Mouse (Mus musculus): ENCODE data around the gene Tbx6.
A peak's percentile ranks its signal among the peaks of the same experiment; 100 is the strongest.

Tbx6 gene

DNA sequence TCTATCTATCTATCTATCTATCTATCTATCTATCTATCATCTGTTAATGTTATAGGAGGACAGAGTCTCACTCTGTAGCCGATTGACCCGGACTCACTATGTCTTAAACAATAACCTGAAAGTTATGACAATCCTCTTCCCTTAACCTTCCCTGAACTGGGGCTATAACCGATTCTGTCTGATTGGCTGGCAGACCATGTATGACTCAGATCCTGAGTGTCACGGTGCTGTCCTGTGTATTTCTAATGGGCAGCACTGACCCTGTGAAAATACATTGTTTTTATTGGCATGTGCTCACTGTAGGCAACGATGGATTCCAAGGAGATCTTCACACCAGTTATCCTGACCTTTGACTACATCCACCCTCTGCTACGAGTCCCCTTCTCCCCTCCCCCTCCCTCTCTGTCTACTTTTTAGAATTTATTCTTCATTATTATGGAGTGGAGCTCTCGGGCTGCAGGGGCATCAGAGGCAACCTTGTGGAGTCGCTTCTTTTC is 34.5 kb downstream of the Tbx6 start:
- DNase-seq (ENCODE audit: low read depth, low spot score), result no peak

DNA sequence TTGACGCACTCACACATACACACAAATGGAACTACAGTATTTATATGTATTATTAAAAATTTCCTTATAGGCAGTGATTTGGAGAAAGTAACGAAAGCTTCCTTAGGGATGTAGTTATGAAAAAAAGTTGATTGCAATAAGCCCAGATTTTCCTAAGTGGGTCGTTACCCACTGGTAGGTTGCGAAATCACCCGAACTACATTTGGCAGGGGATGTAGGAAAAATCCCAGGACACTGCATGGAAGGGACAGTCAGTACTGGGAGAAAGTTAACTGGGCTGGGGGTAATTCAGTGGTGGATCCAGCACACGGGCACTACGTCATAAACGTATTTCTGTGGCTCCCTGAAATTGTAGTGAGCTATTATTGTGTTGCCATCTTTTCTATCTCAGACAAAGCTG is 35.2 kb downstream of the Tbx6 start:
- DNase-seq (ENCODE audit: low read depth, low spot score), result no peak

DNA sequence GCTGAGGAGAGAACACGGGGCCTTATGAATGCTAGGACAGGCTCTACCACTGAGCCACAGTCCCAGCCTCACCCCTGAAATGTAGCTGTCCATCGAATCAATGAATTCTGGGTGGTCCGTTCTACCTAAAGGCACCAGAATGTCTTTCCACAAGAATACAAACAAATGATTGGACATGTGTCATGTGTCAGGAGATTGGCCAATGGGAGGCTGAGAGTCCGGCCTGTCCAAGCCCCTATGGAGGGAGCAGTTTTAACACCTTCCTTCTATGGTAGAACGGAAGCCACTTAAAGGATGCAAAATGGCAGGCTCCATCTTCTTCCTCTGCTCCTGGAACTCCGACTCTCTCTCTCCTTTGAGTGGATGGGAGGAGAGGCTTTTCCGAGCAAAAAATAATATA is 36.3 kb downstream of the Tbx6 start:
- DNase-seq (ENCODE audit: low read depth, low spot score), result no peak

DNA sequence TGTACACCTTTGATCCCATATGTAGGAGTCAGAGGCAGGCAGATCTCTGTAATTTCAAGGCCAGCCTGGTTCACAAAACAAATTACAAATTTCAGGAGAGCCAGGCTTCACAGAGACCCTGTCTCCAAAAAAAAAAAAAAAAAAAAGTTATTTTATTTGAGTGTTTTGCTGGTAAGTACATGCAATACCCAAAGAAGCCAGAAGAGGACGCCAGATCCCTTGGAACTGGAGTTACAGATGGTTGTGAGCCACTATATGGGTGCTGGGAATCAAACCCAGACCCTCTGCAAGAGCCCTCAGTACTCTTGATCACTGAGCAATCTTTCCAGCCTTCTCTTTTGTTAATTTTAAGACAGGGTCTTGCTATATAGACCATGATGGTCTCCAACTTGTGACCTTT is 37.5 kb downstream of the Tbx6 start:
- DNase-seq (ENCODE audit: low read depth, low spot score), result no peak

DNA sequence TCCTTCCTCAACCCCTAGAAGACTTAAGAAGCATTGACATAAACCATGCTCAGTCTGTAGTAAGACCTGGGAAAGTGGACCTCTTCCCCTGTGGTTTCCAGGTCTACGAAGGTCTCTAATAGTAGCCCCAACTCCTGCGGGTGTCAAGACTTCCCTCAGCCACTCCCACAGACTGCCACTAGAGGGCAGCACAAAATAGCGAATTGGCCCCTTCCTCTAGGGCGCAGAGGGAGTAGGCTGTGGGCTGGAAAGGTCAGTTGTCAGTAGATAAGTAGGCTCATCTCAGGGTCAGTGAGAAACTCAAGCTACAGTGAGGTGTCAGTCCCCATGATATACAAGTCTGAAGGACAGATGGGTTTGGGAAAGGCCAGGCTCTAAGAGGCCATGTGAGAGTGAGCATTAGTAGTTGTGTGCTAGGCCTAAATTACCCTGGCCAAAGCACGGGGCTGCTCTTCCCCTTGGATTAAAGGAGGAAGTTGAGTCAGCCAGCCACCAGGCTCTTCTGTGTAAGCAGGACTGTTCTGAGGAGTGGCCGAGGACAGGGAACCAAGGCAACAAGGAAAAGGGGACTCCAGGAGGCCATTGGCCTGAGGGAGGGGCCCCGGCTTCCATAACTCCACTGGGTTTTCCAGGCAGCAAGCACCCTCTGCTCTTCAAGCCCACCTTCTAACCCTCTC is 40.7 kb downstream of the Tbx6 start:
- DNase-seq (ENCODE audit: low read depth, low spot score), result peak; percentile 63

DNA sequence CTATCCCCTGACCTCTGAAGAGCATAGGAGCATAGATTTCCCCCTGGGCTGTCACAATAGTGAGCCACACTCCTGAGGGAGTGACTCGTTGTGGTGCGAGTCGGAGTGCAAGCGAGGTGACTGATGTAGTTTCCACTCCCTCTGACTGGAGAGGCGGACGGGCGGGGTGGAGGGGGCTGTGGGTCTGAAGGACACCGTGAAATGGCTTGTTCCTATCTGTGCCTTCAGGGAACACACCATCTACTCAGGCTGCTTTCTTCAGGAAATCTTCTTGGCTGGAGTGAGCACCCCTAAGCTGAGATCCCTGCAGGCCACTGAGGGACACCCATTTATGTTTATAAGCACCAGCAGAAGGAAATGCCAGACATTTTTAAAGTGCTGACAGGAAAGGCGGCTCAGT is 41.5 kb downstream of the Tbx6 start:
- no peak for DNase-seq (ENCODE audit: low read depth, low spot score)

DNA sequence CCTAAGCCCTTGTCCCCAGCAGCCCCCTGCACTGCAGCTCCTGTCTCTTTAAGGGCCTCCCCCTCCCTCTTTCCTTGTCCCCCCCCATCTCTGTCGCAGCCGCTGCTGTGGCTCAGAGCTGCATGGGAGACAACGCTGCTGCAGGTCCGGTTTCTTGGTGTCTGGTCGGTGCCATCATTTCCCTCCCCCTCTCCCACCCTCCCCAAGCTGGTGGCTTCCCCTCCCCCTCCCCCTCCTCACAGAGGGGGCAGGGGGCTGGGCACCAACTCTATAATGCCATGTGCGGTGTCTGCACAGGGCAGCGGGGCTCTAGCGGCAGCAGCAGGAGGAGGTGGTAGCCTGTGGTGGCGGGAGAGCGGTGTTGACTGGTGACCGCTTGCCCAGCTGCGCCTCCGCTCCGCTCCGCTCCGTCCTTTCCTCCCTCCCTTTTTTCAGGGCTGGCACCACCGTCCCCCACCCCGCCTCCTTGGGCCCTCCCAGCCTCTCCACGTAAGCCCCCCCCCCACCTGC is 42.0 kb downstream of the Tbx6 start:
- DNase-seq (ENCODE audit: low read depth, low spot score), result no peak

DNA sequence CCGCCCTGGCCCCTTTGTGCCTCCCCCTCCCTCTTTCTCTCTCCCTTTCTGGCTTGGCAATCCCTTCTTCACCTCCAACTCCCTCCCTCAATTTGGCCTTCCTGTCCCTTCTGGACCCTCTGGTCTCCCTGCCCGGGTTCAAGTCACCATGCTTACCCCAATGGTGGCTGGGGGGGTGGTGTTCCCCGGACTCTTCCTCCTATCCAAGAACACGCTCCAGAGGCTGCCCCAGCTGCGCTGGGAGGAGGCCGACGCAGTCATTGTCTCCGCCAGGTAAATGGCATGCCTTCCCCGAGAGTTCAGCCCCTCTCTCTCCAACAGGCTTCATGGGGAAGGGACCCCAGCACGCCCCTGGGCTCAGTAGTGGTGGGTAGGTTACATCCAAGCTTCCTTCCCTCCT is 42.7 kb downstream of the Tbx6 start:
- no peak for DNase-seq (ENCODE audit: low read depth, low spot score)

DNA sequence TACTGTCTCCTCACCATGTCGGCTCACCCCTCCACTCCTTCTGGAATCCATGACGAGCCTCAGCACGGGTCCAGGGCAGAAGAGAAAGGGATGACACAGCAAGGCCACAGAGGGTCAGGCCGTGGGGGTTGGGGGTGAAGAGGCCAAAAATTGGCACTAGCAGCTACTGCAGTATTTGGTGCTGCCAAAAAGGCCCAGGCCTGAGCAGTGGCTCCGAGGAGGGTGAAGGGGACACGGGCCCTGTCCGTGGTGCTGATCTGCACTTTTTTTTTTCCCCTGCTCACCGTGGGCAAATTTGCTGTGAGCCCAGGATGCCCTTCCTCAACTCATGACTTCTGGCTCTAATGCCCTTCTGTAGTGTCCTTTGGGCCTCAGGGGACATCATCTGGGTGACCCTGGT is 44.1 kb downstream of the Tbx6 start:
- DNase-seq (ENCODE audit: low read depth, low spot score), result no peak

DNA sequence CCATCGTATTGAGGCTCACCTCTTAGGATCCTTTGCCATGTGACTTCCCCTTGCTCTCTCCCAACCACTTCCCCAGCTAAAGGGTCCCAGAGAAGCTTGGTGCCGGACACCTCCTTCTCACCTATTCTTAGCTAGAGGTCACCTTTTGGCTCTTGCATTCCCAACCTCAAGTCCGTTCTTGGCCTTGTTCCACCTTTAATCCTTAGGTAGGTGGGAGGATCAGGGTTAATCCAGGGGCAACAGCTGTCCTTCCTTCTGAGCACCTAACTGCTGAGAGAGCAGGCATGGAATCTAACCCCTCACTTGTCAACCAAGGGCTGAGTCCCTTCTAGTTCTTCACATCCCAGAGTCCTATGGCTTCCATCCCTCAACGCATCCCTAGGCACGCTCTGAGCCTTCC is 44.7 kb downstream of the Tbx6 start:
- no peak for DNase-seq (ENCODE audit: low read depth, low spot score)

DNA sequence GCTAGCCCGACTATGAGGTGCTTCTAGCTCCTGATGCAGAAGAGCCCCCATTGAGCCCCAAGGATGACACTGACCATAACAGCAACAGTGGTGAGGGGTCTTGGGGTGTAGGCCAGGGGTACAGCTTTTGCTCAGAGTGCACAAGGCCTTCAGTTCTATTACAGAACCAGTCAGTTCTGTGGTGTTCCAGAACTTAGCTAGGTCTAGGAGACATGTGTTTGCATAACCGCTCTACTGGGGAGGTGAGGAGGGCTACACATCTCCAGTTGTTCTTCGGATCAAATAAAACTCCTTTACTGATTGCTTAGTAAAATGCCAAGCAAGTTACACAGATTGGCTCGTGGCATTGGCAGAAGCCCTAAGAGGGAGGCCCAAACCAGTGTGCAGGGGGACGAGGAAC is 50.3 kb downstream of the Tbx6 start, which contains the start of gene 4930451I11Rik:
Gene 4930451I11Rik, minus strand, starts transcription at position 101 of the 400 bp plus-strand sequence.
- no peak for DNase-seq (ENCODE audit: low read depth, low spot score)

DNA sequence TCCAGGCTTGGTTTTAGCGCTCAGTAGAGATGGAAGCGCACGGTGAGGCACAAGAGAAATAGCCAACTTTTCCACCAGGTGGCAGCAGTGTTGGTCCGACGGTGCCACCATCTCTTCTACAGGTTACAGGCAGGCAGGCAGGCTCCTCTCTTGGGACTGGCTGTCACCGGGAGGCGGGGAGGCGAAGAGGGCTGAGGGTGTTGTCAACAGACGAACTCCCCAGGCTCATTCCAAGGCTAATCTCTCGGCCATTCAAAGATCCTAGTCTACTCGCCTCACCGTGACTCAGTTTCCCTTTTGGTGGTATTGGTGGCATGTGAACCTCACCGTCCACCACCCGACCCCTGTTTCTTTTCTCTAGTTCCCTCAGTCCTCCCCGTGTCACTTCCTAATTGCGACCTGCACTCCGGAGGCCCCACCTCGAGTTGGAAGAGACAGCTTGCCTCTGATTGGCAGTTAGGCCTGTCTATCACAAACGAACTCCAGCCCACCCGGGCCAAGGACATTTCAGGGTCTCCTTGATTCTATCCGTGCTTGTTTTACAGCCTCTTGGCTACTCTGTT is 50.8 kb downstream of the Tbx6 start:
- peak; percentile 29 for DNase-seq (ENCODE audit: low read depth, low spot score)

DNA sequence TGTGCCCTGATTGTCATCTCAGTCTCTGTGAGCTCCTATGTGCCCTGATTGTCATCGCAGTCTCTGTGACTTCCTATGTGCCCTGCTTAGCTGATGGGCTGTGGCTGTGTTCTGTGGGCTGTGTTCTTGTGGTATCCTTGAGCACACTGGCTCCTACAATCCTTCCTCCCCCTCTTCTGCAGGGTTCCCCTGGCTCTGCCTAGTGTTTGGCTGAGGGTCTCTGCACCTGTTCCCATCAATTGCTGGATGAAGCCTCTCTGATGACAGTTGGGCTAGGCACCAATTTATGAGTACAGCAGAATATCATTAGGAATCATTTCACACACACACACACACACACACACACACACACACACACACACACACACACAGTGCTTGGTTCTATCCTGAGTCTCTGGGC is 52.0 kb downstream of the Tbx6 start:
- DNase-seq (ENCODE audit: low read depth, low spot score), result no peak
